Mouse (Mus musculus) 3134 (cell line): Measurements from ENCODE around the gene Snd1.

Experiments
- DNase-seq: peaks from one replicate; pipeline ENCODE4 v3.0.0-alpha.2; 2011; ENCODE audit warnings: low spot score; ENCODE audit not compliant: insufficient read length; ENCODE audit errors: extremely low read depth

Gene Snd1

DNA sequence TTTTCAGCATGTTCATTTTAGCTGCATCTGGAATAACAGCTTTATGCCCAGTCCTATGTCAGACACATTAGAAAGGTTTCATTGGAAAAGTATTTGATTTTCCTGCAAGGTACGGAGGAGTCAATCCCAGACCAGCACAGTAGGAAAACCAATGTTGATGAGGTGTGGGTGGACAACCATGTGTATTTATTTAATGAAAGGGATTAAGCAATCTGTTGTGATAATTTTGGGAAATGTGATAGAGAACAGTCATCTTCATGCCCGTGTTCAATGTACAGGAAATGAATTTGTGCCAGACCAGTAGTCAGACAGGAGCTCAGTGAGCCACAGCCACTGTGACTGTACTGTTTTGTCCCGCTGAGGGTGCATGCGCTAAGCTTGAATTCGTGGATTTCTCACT is 212.8 kb downstream of the Snd1 start:
- no peak for DNase-seq

DNA sequence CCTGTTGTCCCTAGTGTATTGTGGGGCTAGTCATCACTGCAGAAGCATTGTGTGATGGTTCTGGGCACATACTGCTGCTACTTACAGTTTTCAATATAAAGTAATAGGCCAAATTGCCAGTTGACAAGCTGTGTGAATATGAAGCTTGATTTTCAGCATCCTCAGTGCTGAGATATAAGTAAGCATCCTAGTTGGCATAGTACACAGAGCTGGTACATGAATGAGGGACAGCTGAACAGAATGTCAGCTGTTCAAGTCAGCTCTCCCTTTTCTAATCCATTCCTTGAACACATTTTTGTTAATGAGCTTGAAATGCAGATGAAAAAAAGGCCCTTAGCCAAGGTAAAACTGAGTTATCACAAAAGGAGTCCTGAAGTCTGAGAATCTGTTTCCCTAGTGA is 217.7 kb downstream of the Snd1 start:
- DNase-seq, result no peak

DNA sequence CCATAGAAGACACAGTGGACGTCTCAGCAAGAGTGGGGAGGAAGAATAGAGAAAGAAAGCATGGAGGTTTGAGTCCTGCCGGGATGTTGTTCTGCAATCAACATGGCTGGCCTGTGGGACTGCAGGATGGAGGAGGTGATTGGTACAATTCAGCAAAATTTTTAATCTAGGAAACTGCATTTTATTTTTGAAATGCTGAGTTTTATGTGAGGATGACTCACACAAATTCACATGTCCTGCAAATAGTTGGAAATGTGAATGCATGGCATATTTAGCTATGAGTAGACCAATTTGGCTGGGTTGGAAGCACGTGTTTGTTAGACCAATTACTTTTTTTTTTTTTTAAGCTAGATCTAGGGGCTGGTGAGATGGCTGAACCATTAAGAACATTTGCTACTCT is 222.3 kb downstream of the Snd1 start:
- DNase-seq, result no peak

DNA sequence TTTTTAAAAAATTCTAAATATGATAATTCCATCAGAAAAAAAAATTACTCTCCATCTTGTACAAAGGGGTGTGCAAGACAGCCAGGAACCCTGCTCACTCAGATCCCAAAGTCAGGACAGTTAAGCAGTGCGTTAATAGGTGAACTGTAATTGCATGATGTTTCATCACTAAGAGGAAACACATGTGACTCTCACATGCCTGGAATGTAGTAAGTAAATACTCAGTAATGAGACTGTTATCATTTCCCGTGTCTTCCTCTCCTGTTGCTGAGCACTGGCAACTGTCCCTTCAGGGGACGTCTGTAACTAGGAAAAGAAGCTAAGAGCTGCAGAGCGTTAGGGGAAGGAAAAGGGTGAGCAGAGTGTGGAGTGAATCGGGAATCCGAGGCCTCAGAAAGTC is 229.7 kb downstream of the Snd1 start:
- no peak for DNase-seq

DNA sequence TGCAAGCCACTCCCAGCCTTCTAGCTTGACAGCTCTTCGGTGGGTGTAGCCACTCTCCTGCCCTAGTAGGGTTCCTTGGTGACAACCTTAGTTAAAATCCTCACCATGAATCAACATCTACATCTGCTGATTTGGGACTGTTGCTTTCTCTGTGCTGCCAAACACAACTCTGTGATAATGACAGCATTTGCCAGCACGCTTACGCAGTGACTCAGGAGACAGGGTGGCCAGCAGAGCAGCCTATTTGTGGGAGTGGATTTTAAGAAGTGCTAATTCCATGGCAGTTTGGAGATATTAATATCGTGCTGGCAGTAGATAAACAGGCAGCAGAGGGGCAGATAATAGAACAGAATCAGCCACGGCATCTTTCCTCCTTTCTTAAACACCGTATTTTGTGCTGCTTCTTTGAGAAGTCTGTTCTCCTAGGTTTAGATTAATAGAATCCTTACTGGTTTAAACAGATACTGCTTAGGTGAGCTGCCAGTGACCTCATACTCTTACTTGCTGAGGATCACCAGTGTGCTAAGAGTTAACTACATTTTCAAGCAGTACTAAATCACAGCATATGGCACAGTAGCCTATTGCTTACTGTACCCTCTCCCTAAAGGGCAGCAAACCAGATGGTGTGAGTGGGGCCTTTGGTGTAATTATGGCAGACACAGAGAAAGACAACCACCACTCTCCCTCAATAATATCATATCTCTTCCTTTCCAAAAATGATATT is 230.6 kb downstream of the Snd1 start:
- no peak for DNase-seq

DNA sequence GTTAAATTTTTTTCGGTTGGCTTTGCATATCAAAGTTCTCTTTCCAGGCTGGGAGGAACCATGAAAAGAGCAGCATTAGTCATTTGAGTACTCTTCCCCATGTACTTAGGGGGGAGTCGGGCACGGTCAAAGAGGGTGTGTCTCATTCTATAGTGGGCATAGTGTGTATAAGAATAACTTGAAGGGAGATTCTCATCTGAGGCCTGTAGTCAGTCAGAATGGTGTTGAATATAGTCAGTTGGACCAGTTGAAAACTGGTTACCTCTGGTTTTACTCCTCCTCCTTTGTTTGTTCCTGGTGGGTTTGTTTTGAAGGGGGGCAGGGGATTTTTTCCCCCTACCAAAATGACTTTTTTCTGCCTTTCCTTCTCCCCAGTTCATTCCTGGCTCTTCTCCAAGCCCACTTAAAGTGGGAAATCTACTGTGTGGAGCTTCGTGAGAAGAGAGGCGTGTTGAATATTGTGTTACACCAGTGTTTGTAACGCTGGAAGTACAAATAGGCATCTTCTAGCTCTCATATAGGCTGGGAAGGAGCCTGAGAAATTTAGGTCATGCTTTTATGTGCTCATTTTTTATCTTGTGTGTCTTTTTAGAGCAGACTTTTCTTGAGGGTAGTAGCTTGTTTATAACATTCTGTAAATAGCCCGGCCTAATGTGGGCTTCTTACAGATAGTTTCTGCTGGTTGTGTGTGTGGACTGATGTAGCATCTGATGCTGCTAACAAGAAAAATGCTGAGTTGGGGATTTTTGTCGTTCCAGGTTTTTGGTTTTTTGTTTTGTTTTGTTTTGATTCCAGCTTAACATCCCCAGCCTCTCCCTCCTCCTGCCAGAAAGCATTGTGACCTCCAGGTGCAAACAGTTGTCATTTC is 231.4 kb downstream of the Snd1 start:
- no peak for DNase-seq

DNA sequence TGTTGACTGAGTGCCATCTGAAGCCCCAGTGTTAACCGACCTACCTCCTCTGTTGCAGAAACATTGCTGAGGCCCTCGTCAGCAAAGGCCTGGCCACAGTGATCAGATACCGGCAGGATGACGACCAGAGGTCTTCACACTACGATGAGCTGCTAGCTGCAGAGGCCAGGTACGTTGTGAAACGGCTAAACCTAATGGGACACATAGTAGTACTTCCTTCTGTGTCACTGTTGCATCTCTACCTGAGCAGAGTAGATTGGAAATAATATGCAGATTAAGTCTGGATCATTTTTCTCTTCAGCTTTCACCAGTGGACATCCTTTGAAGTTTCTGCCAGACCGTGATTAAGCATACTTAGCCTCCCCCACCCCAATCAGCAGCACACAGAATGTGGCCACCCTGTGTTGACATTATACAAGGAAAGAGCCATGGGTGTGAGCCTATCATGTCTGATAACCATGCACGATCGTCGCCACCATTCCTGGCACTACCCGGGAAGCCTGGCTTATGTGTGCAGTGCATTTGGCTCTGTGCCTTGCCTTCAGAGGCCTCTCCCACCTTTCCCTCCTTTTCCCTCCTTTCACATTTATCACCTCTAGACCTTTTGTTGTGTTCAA is 232.1 kb downstream of the Snd1 start:
- DNase-seq, result no peak

DNA sequence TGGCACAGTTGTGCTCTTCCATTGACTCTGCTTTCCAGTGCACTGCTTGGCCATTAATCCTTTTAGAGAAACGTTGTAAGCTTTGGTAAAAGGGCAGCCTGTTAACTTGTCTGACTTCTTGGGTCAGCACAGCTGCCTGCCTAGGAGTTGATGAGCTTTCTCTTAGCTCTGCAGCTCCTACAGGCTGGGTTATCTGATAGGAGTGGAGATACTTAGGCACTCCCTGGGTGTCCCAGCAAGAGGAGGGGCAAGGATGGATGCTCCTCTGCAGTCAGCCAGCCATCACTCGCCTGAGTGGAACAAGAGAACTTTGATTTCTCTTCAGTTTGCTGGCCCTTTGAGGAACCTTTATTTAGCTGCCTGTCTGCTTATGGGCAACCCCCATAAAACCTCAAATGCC is 235.1 kb downstream of the Snd1 start:
- DNase-seq, result no peak

DNA sequence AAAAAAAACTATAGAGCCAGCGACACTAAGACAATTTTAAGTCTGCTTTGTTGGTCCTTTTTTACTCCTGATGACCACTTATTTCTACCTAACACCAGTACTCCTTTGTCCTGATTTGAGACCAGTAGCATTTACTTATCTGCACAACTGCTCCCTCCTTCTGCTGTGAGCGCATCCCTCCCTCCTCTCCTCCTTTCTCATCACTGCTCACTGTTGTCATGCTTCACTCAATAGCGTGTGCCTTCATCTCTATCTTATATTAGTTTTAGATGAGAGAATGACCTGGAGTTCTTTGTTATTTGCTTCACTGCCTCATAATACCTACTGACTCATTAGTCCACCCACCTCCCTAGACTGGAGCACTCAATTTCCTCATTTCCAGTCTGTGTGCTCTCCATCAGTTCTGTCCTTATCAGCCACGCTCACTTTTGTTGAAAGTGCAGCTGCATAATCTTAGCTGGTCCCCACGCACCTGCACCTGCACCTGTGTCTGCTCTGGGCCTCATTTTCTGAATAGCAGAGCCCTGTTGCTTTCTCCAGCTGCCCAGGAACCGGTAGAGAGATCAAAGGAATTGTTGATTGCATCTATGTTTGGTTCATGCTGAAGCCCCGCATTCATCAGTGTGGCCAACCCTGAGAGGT is 242.4 kb downstream of the Snd1 start:
- no peak for DNase-seq

DNA sequence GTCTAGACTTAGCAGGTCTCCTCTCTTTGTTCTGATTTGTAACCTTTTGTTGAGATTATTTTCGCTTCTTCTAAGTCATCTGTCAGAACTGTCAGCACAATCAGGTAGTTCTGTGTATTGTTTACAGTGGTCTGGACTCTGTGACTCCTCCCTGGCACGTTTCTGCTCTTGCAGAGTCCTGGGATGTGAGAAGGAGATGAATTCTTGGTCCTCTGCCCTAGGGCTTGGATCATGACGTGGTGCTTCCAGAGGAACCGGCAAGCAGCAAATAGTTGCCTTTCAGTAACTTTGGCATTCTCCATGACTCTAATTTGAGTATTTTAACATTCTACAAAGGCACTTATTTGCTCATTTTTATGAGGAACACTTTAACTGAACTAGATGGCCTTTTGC is 242.9 kb downstream of the Snd1 start:
- no peak for DNase-seq

DNA sequence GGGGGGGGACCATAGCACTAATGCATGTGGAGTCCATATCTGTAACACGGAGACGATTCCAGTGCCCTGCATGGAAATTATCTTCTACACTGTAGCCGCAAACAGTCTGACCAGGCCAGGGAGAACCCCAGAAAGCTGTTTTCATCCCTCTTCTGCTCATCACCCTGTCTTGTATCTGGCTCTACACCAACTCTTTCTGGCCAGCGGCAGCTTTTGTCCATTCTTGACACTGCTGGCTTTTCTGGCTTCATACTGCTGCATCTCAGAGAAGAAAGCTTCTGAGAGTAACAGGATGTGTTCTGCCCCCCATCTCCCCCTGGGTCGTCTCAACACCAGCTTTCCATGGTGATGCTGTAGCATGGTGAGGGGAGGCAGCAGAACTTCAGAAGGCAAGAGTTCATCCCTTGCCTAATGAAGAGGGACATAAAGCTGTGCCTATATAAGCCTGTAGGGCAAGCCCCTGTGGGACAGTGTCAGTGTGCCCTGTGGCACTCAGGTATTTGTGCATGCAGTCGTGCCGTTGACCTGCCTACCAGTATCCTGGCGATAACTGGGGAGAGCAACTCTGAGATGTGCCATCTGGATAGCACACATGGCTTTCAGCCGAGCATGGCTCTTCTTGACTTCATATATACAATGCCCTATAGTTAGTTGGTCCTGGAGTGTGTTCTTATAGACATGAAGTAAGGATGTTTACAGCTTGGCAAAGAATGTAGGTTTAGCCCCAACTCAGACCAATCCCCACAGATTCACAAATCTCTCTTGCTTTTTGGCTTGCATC is 245.6 kb downstream of the Snd1 start:
- no peak for DNase-seq

DNA sequence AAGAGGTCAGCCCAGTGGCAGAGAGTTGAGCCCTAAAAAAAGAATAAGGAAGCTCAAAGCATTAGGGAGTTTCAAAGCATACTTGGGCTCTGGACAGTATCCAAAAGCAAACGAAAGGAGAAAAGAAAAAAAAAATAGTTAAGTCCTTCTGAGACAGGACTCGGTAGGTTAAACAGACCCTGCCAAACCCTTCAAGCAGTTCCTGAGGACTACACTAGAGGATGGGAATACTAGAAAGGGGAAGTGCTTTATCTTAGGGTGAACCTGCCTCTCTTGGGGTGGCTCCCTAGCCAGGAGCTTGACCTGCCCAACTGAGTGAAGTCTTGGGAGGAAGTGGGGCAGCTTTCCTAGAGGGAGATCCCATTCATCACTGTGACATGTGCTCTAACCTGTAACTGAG is 248.1 kb downstream of the Snd1 start:
- no peak for DNase-seq

DNA sequence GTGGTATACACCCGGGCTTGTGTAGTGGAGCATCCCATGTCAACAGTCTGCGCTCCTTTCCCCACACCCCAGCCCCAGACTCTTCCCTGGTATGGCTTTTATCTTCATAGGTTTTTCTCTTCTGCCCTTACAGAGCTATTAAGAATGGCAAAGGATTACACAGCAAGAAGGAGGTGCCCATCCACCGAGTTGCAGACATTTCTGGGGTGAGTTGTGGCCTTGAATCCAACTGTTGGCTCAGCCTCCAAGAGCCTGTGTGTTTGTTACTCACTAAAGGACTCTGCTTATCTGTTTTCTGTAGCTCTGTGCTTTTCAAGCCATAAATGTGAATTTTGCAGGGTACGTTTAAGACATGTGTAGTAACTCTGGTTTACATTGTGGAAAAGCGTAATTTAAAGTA is 249.8 kb downstream of the Snd1 start:
- no peak for DNase-seq

DNA sequence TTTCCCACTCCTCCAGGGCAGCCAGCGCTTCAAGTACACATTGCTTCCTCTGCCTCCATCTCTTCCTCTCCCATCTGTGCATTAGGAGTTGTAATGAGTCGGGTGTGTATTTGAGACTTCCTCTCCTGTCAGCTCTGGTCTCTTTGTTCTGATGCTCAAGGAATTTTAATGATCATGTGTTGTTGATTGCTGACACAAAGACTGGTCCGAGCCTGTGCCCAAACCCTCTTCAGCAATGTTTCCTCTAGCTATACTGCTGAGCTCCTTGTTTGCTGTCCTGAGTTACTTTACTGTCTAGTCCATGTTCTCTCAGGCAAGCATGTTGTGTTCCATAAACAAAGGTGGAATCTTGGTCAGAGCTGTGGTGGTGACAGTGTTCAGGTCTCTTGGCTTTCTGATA is 254.3 kb downstream of the Snd1 start:
- no peak for DNase-seq

DNA sequence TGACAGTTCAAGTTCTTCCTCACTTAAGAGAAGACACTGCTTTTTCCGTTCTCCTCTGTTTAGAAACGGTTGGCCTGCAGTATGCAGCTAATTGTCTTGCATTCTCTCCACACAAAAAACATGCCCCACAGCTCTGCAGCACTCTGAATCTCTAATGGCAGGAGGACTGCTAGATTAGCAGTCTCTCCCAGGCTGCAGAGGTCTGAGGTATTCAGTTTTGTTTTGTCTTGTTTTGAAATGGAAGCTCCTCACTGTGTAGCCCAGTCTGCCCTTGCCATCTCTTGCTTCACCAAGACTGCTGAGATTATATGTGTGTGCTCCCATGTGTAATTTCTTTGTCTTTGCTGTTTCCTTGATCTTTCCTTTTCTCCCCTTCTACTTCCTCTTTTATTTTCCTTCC is 254.7 kb downstream of the Snd1 start:
- DNase-seq, result no peak

DNA sequence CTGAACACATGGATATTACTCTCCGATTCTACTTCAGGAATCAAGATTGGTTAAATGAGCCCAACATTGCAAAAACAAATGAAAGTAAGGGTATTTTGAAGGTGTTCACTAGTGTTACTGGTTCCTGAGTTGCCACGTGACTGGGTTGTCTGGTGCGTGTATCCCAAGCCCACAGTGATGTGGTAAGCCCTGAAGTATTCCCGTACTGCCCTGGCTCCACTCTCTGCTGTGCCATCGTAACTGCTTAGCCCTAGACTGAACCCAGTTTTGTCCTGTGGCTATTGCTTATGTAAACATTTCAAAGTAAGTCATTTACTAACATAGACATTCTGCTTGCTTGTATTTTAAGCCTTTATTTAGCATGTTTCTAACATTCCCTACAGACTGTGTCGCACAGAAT is 256.3 kb downstream of the Snd1 start:
- DNase-seq, result no peak

DNA sequence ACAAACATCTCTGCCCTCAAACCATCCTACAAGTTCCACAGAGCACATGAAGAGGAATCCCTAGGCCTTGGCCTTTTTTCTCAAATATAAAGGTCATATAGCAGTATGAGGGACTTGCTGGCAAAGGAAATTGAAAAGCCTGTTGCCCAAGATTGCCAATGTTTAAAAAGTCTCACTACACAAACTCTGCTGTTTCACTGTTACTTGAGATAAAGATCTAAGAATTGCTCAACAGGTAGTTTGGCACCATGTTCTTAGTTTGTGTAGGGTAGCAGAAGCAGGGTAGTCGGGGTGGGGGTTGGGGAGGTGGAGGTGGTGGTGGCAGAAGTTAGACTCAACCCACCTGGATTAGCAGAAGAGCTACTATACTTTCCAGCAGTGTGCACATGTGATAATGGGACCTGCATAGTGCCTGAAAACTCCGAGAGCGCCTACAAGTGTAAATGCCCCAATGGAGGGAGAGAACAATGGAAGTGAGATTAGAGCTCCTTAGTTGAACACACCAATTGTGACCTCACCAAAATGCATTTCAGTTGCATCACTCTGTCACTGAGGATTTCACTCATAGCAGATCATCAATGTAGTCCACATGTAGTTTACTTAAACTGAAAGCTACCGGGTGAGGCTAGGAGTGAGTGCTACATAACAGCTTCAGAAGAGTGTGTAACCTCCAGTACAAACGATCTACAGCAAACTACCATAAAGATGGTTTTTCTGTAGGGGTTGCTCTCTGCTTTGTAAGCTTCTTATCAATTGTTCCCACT is 259.1 kb downstream of the Snd1 start:
- DNase-seq, result no peak

DNA sequence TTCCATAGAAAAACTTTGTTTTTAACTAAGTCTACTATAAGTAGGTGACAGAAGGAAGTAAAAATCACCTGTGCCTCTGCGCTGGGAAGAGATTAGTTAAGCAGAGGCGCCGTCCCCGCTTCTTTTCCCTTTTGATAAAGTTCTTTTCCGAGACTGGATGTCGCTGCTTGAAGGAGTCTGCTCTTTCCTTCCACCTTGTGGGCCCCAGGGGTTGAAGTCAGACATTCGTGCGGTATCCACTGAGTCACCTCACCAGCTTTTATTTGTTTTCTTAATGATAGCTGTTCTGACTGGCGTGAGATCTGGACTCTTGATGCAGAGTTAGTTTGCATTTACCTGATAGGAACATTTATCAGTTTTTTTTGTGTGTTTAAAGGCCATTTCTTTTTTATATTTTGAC is 260.2 kb downstream of the Snd1 start:
- no peak for DNase-seq

DNA sequence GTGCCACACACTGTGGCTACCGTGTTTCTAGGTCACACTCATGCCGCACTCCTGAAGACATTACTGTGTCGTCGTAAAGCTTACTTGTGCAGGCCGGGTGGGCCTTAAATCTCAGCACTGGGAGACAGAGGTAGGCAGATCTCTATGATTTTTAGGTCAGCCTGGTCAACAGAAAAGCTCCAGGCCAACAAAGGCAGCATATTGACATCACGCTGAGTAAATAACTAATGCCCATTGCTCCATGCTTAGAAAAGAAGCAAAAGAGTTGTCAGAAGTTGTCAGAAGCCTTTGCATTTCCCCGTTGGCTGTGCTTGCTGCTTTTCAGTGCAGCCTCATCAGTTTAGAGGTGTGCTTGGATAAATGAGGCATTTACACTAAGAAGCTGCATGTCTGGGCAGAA is 261.7 kb downstream of the Snd1 start:
- no peak for DNase-seq

DNA sequence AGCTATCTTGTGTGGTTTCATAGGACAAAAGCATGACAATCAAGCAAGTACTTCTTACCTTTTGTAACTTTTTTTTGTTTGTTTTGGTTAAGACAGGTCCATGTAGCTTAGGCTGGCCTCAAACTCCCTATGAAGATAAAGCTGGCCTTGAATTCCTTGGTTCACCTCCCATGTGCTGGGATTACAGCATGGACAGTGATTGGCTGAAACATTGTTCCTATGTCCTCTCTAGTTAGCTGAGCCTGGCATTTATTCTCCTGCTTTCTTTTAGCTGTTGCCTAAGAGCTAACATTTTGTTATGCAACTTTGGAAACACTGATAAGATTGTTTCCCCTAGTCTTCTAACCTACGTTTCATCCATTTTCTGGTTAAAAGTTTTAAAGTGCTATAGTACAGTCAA is 262.7 kb downstream of the Snd1 start:
- no peak for DNase-seq
